Mouse (Mus musculus) brown adipose tissue, adult 24 weeks (tissue): ENCODE results near the gene Vipr1. TPM values are rescaled to one million over a fixed set of nuclear protein-coding genes. Genes with fewer than 3 reads are reported as not detected.
A peak's percentile ranks its signal among the peaks of the same experiment; 100 is the strongest.

Experiments
- H3K27ac ChIP-seq: fragments of 200-500 bp; replicated peaks from 2 replicates; pipeline ENCODE4 v1.5.1; 2012; ENCODE audit warnings: low read depth, mild to moderate bottlenecking, low read length
- H3K4me1 ChIP-seq: fragments of 200-500 bp; 2 replicates; pipeline ENCODE4 v1.6.1; 2012; ENCODE audit warnings: low read length, mixed read lengths; ENCODE audit not compliant: control insufficient read depth, insufficient read depth, insufficient read length
- H3K4me3 ChIP-seq: fragments of 200-500 bp; 2 replicates; pipeline ENCODE4 v1.5.1; 2012; ENCODE audit warnings: low read depth, mild to moderate bottlenecking, low read length, moderate library complexity; ENCODE audit not compliant: insufficient read depth
- polyA plus RNA-seq: library from polyadenylated mRNA; stranded (reverse); fragments of >200 nt; gene quantifications from 2 replicates; pipeline ENCODE4 v1.2.4, GENCODE M21; 2012; ENCODE audit not compliant: missing spikeins, insufficient read depth, insufficient read length

The Vipr1 gene
- polyA plus RNA-seq, 1 experiment, result not detected

GRCm38 (mm10) chr9:121616471-121616870, 26.0 kb upstream of the Vipr1 start:
- Histone ChIP-seq H3K27ac (no peak overlapping the region), H3K4me3 (no peak overlapping the region), H3K4me1 (no peaks in the 10 kb centered on the region)

- H3K4me3 ChIP-seq, result no peak overlapping the region
- H3K4me1 ChIP-seq, result no peaks in the 10 kb centered on the region
- no peak overlapping the region for H3K27ac ChIP-seq
Measured at GRCm38 (mm10) chr9:121619441-121619840, 23.1 kb upstream of the Vipr1 start.

GRCm38 (mm10) chr9:121623235-121623634, 19.3 kb upstream of the Vipr1 start:
- no peak overlapping the region for H3K27ac ChIP-seq
- no peak overlapping the region for H3K4me3 ChIP-seq
- H3K4me1 ChIP-seq, result no peaks in the 10 kb centered on the region

GRCm38 (mm10) chr9:121624920-121625319, 17.6 kb upstream of the Vipr1 start:
- Histone ChIP-seq H3K4me1 (no peaks in the 10 kb centered on the region), H3K4me3 (no peak overlapping the region), H3K27ac (no peak overlapping the region)

- Histone ChIP-seq H3K4me1 (no peaks in the 10 kb centered on the region), H3K4me3 (no peak overlapping the region), H3K27ac (no peak overlapping the region)
Measured at GRCm38 (mm10) chr9:121630627-121631026, 11.9 kb upstream of the Vipr1 start.

- Histone ChIP-seq H3K4me3 (no peak overlapping the region), H3K4me1 (no peaks in the 10 kb centered on the region), H3K27ac (no peak overlapping the region)
Measured at GRCm38 (mm10) chr9:121631946-121632345, 10.6 kb upstream of the Vipr1 start.

- no peak overlapping the region for H3K4me3 ChIP-seq
- H3K27ac ChIP-seq, result no peak overlapping the region
Measured at GRCm38 (mm10) chr9:121632891-121633290, 9.6 kb upstream of the Vipr1 start.

GRCm38 (mm10) chr9:121633306-121633705, 9.2 kb upstream of the Vipr1 start:
- no peak overlapping the region for H3K27ac ChIP-seq
- H3K4me1 ChIP-seq, result no peaks in the 10 kb centered on the region

More at GRCm38 (mm10) chr9:121632891-121633290, 9.6 kb upstream of the Vipr1 start:
- H3K4me1 ChIP-seq, result no peaks in the 10 kb centered on the region

GRCm38 (mm10) chr9:121635835-121636576, 6.5 kb upstream of the Vipr1 start:
- H3K4me3 ChIP-seq, result no peak overlapping the region
- no peak overlapping the region for H3K27ac ChIP-seq
- no peaks in the 10 kb centered on the region for H3K4me1 ChIP-seq

More at GRCm38 (mm10) chr9:121633306-121633705, 9.2 kb upstream of the Vipr1 start:
- no peak overlapping the region for H3K4me3 ChIP-seq

GRCm38 (mm10) chr9:121639790-121640189, 2.7 kb upstream of the Vipr1 start:
- Histone ChIP-seq H3K27ac (no peak overlapping the region), H3K4me3 (no peak overlapping the region), H3K4me1 (no peaks in the 10 kb centered on the region; the same call in 1 of the 2 replicates)

GRCm38 (mm10) chr9:121641235-121641915, 1.1 kb upstream of the Vipr1 start:
- no peaks in the 10 kb centered on the region; the same call in 1 of the 2 replicates for H3K4me1 ChIP-seq
- peak overlapping the region; percentile 40 for H3K4me3 ChIP-seq
- no peak overlapping the region for H3K27ac ChIP-seq

GRCm38 (mm10) chr9:121642001-121642400, 515 bp upstream of the Vipr1 start, which contains the start of gene Lyzl4:
Gene Lyzl4, minus strand, starts transcription at chr9:121642096.
- Histone ChIP-seq H3K4me3 (peak within 1 kb of the TSS; percentile 46), H3K27ac (no peak within 1 kb of the TSS), H3K4me1 (no peaks in the 10 kb centered on the region; the same call in 1 of the 2 replicates)

- no peak overlapping the region for H3K4me3 ChIP-seq
- no peaks in the 10 kb centered on the region; the same call in 1 of the 2 replicates for H3K4me1 ChIP-seq
- no peak overlapping the region for H3K27ac ChIP-seq
Measured at GRCm38 (mm10) chr9:121644855-121645254, 2.3 kb downstream of the Vipr1 start.

- Histone ChIP-seq H3K4me1 (no peaks in the 10 kb centered on the region; the same call in 1 of the 2 replicates), H3K27ac (no peak overlapping the region), H3K4me3 (no peak overlapping the region)
Measured at GRCm38 (mm10) chr9:121647026-121647425, 4.5 kb downstream of the Vipr1 start.

GRCm38 (mm10) chr9:121653668-121654067, 11.2 kb downstream of the Vipr1 start:
- no peak overlapping the region for H3K4me3 ChIP-seq
- H3K4me1 ChIP-seq, result no peaks in the 10 kb centered on the region
- H3K27ac ChIP-seq, result no peak overlapping the region
